Mouse (Mus musculus) stomach, embryonic 16.5 days (tissue): ENCODE results near the gene Emc3. TPM values are rescaled to one million over a fixed set of nuclear protein-coding genes. Genes with fewer than 3 reads are reported as not detected.
A peak's percentile ranks its signal among the peaks of the same experiment; 100 is the strongest.

Experiments used
- ATAC-seq: fragments of 200-750 bp; cut with Nextera tagmentation; 2 replicates; pipeline ENCODE4 v1.8.0; 2017; ENCODE audit warnings: moderate number of reproducible peaks, moderate TSS enrichment; ENCODE audit not compliant: insufficient read depth, low FRiP score
- H3K27ac ChIP-seq: fragments of 300-500 bp; sonication (generic); 2 replicates; pipeline ENCODE4 v1.5.1; 2014; ENCODE audit warnings: low read length
- H3K27me3 ChIP-seq: fragments of 300-500 bp; sonication (generic); 2 replicates; pipeline ENCODE4 v1.6.1; 2014; ENCODE audit warnings: low read length, control low read depth, mixed read lengths; ENCODE audit not compliant: control insufficient read depth, insufficient read depth
- H3K36me3 ChIP-seq: fragments of 300-500 bp; sonication (generic); 2 replicates; pipeline ENCODE4 v1.6.1; 2014; ENCODE audit warnings: low read length; ENCODE audit not compliant: control insufficient read depth, insufficient read depth
- H3K4me1 ChIP-seq: fragments of 300-500 bp; sonication (generic); 2 replicates; pipeline ENCODE4 v1.6.1; 2014; ENCODE audit warnings: low read length, control low read depth, mixed read lengths; ENCODE audit not compliant: control insufficient read depth, insufficient read depth
- H3K4me2 ChIP-seq: fragments of 300-500 bp; sonication (generic); 2 replicates; pipeline ENCODE4 v1.6.1; 2014; ENCODE audit warnings: low read depth, low read length, mixed read lengths
- H3K4me3 ChIP-seq: fragments of 300-500 bp; sonication (generic); replicated peaks from 2 replicates; pipeline ENCODE4 v1.5.1; 2014; ENCODE audit warnings: mild to moderate bottlenecking, low read length
- H3K9ac ChIP-seq: fragments of 300-500 bp; sonication (generic); 2 replicates; pipeline ENCODE4 v1.6.1; 2014; ENCODE audit warnings: low read length
- H3K9me3 ChIP-seq: fragments of 300-500 bp; sonication (generic); replicated peaks from 2 replicates; pipeline ENCODE4 v1.6.1; 2016; ENCODE audit warnings: low read length, control low read depth; ENCODE audit not compliant: control insufficient read depth
- WGBS: fragments of 180-500 bp; shearing (Covaris S2); extraction: QIAGEN DNeasy Blood & Tissue Kit; methylation state at CpG from one replicate; pipeline ENCODE4 v1.1.7; 2014; 5-methylcytosine and 5-hydroxymethylcytosine counted together
- polyA plus RNA-seq: library from polyadenylated mRNA; unstranded; fragments of >200 nt; fragmentation: Nextera tagmentation; extraction: Ambion mirVana; gene quantifications from 2 replicates; pipeline ENCODE4 v1.2.1, GENCODE M21; 2015

The Emc3 gene
- polyA plus RNA-seq, 1 experiment from 2014 or later: 97.6 TPM

DNA sequence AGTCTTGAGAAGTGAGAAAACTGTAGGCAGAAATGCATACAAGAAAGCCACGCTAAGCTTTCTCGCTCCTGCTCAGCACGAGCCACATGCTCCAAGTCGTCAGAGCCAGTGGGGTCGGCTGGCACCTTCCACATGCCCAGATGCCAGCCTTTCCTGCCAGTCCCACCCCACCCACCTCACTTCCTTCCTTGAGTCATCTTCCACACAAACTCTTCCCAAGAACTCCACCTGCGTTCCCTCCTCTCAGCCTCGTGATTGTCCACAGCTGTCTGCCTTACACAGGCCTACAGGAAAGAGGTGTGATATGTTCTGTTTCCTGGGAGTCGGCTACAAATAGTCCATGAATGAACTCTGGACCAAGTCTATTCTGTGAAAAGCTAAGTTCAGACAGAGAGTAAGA is 8.0 kb downstream of the Emc3 start:
- Histone ChIP-seq H3K9me3 (no peaks in the 10 kb centered on the region), H3K4me1 (no peaks in the 10 kb centered on the region), H3K36me3 (peaks cover 17% of the 10 kb centered on the region), H3K4me2 (no peak overlapping the region), H3K4me3 (no peak overlapping the region), H3K27me3 (no peaks in the 10 kb centered on the region), H3K9ac (no peak overlapping the region), H3K27ac (peak overlapping the region; percentile 43; the same call in 1 of the 2 replicates)
- 83% methylated on average over 8 of the region's 8 CpGs for WGBS
- ATAC-seq: no peak

DNA sequence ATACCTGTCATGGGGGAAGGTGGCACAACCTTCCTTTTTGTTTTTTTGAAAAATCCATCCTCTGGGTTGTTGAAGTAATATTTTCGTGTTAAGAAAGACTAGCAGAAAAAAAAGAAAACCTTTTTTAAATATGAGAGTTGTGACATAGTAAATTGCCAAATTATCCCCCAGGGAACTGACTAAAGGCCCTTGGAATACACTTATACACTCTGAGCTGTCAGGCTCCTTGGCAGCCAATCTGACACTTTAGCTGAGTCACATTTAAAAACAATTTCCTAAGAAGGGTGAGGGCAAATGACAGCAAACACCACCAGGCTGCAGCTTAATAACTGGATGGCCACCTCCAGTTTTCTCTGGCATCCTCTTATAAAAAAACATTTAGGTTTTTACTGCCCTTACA is 9.1 kb downstream of the Emc3 start:
- H3K4me1 ChIP-seq: no peaks in the 10 kb centered on the region
- no peaks in the 10 kb centered on the region for H3K9me3 ChIP-seq
- no peaks in the 10 kb centered on the region for H3K27me3 ChIP-seq
- ATAC-seq: no peak
- H3K27ac ChIP-seq: no peak overlapping the region
- H3K36me3 ChIP-seq: peaks cover 26% of the 10 kb centered on the region
- no peak overlapping the region for H3K9ac ChIP-seq
- 67% methylated on average over 1 of the region's 1 CpGs for WGBS
- no peak overlapping the region for H3K4me2 ChIP-seq
- H3K4me3 ChIP-seq: no peak overlapping the region

GRCm38 (mm10) chr6:113517434-113518080 is 13.9 kb downstream of the Emc3 start:
- Histone ChIP-seq H3K4me3 (no peak overlapping the region), H3K4me1 (no peaks in the 10 kb centered on the region), H3K27ac (no peak overlapping the region), H3K36me3 (peaks cover 38% of the 10 kb centered on the region), H3K27me3 (no peaks in the 10 kb centered on the region), H3K9me3 (no peaks in the 10 kb centered on the region), H3K9ac (no peak overlapping the region), H3K4me2 (no peak overlapping the region)
- WGBS: 92% methylated on average over 8 of the region's 8 CpGs
- no peak for ATAC-seq

DNA sequence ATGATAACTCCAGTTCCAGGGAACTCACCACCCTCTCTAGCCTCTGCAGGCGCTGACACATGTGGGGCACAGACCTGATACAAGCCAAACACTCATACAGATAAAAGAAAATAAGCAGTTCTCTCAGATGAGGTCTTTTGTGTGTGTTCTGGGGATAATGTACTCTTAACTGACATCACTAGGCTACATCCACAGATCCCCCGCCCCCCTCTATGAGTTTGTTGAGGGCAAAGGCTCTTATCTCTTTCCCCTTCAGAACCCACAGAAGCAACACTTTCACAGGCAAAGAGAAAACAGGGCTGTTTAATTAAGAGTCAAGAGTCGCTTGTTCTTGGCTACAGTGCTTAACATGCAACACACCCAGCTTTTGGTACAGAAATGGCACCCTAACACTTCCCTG is 16.9 kb downstream of the Emc3 start:
- no peak overlapping the region for H3K27ac ChIP-seq
- H3K9ac ChIP-seq: no peak overlapping the region
- 94% methylated on average over 3 of the region's 3 CpGs for WGBS
- ATAC-seq: no peak
- H3K4me2 ChIP-seq: no peak overlapping the region
- no peak overlapping the region for H3K4me3 ChIP-seq
- H3K9me3 ChIP-seq: no peaks in the 10 kb centered on the region
- no peaks in the 10 kb centered on the region for H3K27me3 ChIP-seq
- no peaks in the 10 kb centered on the region for H3K4me1 ChIP-seq
- H3K36me3 ChIP-seq: peaks cover 28% of the 10 kb centered on the region

DNA sequence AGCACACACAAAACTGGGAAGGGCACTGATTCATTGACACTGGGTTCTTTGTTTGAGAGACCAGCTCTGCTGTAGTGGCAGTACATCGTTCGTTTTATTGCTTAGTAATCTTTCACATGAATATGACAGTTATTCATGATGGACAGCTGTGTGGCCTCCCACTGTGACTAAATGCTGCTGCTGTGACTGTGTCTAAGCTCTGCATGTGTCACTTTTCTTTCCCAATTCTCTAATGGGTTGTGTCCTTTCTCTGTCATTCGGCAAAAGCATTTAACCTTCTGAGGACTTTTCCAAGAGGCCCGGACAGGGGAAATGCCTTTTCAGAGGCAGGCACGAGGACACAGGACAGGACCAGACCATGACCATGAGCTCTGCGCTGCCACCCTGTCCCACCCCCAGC is 17.5 kb downstream of the Emc3 start:
- WGBS: 86% methylated on average over 6 of the region's 6 CpGs
- Histone ChIP-seq H3K9ac (no peak overlapping the region), H3K27ac (no peak overlapping the region), H3K4me1 (no peaks in the 10 kb centered on the region), H3K9me3 (no peaks in the 10 kb centered on the region), H3K36me3 (peaks cover 23% of the 10 kb centered on the region), H3K4me2 (no peak overlapping the region), H3K27me3 (no peaks in the 10 kb centered on the region), H3K4me3 (no peak overlapping the region)
- no peak for ATAC-seq

- Histone ChIP-seq H3K4me3 (no peak overlapping the region), H3K9me3 (no peaks in the 10 kb centered on the region), H3K9ac (no peak overlapping the region), H3K27ac (no peak overlapping the region), H3K4me2 (no peak overlapping the region), H3K27me3 (no peaks in the 10 kb centered on the region), H3K36me3 (0 out of 2 replicates have a peak, but pooled peaks cover under 1% of the 10 kb centered on the region), H3K4me1 (no peaks in the 10 kb centered on the region)
- 44% methylated on average over 5 of the region's 5 CpGs for WGBS
- ATAC-seq: no peak
These were observed 22.5 kb downstream of the Emc3 start for GRCm38 (mm10) chr6:113508947-113509280.

DNA sequence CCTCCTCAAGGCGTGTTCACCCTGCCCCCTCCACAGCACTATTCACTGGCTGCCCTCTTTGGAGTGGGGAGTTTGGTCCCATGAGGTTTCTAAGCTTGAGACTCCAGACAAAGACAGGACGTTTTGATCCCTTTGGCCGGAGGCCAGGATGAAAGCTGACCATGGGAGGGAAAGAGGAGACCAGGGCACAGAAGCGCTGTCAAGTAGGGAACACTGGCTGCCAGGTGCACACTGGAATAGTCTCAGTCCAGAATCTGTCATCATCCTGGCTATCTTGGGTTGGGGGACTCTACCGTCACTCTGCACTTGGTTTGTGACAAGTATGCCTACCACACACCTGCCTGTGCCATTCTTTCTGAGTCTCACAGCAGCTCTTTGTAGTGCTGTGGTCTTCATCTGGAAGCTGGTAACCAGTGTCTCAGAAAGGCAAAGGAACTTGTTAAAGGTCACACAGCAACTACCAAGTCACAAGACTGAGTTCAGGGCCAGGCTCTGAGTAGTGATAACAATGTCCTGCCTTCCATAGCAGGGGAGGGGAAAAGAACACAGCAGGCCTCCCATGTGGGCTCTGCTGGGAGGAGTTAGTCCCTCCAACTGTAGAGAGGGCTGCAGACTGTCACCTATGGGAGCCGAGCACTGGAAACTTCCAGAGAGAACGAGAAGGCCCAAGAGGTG is 23.0 kb downstream of the Emc3 start:
- H3K36me3 ChIP-seq: no peaks in the 10 kb centered on the region
- 66% methylated on average over 7 of the region's 7 CpGs for WGBS

GRCm38 (mm10) chr6:113507130-113507529 is 24.3 kb downstream of the Emc3 start:
- H3K4me1 ChIP-seq: no peaks in the 10 kb centered on the region
- no peak overlapping the region for H3K27ac ChIP-seq
- H3K4me3 ChIP-seq: no peak overlapping the region
- H3K4me2 ChIP-seq: no peak overlapping the region
- no peaks in the 10 kb centered on the region for H3K9me3 ChIP-seq
- H3K36me3 ChIP-seq: no peaks in the 10 kb centered on the region
- H3K27me3 ChIP-seq: no peaks in the 10 kb centered on the region
- no peak for ATAC-seq
- H3K9ac ChIP-seq: no peak overlapping the region

More for the DNA sequence above, 23.0 kb downstream of the Emc3 start:
- Histone ChIP-seq H3K9ac (no peak overlapping the region), H3K9me3 (no peaks in the 10 kb centered on the region), H3K4me3 (no peak overlapping the region), H3K27me3 (no peaks in the 10 kb centered on the region), H3K4me1 (no peaks in the 10 kb centered on the region), H3K27ac (no peak overlapping the region), H3K4me2 (no peak overlapping the region)
- no peak for ATAC-seq

DNA sequence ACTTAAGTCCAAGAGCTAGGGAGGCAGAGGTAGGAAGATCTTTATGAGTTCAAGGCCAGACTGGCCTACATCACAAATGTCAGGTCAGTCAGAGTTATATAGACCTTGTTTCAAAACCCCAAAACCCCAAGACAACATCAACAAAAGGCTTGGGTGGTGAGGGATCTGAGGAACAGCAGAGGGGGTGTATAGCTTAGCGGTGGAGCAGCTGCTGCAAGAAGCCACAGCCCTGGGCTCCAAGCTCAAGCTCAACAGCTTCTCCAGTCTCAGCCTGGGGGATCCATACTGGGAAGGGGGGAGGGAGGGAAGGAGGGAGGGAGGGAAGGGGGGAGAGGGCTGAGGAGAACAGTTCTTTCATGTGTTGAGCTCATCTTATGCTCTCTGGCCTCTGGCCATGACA is 25.8 kb downstream of the Emc3 start:
- H3K9me3 ChIP-seq: no peaks in the 10 kb centered on the region
- H3K9ac ChIP-seq: no peak overlapping the region
- 78% methylated on average over 1 of the region's 1 CpGs for WGBS

More for the DNA sequence above, 25.8 kb downstream of the Emc3 start:
- Histone ChIP-seq H3K4me3 (no peak overlapping the region), H3K27me3 (peaks cover 14% of the 10 kb centered on the region), H3K36me3 (no peaks in the 10 kb centered on the region), H3K27ac (no peak overlapping the region), H3K4me2 (no peak overlapping the region), H3K4me1 (no peaks in the 10 kb centered on the region)
- no peak for ATAC-seq
